Mouse (Mus musculus) liver, embryonic 11.5 days (tissue): ENCODE measurements around the gene Znrd1as. TPM values are rescaled to one million over a fixed set of nuclear protein-coding genes. Genes with fewer than 3 reads are reported as not detected.

Source experiments
- ATAC-seq: fragments of 200-750 bp; cut with Nextera tagmentation; replicated peaks from 2 replicates; pipeline ENCODE4 v1.8.0; 2017; ENCODE audit warnings: moderate number of reproducible peaks, mild to moderate bottlenecking, moderate TSS enrichment, moderate library complexity; ENCODE audit not compliant: low FRiP score
- DNase-seq: peaks from one replicate; pipeline ENCODE4 v3.0.0-alpha.2; 2017; ENCODE audit warnings: low spot score
- H3K27ac ChIP-seq: fragments of 300-500 bp; sonication (generic); 2 replicates; pipeline ENCODE4 v1.5.1; 2014; ENCODE audit warnings: mild to moderate bottlenecking, low read depth, low read length, control low read depth
- H3K27me3 ChIP-seq: fragments of 300-500 bp; sonication (generic); replicated peaks from 2 replicates; pipeline ENCODE4 v1.6.1; 2014; ENCODE audit warnings: low read length, mixed read lengths; ENCODE audit not compliant: control insufficient read depth, insufficient read depth
- H3K36me3 ChIP-seq: fragments of 300-500 bp; sonication (generic); 2 replicates; pipeline ENCODE4 v1.6.1; 2014; ENCODE audit warnings: mild to moderate bottlenecking, low read length, moderate library complexity, mixed read lengths; ENCODE audit not compliant: control insufficient read depth, insufficient read depth
- H3K4me1 ChIP-seq: fragments of 300-500 bp; sonication (generic); replicated peaks from 2 replicates; pipeline ENCODE4 v1.6.1; 2014; ENCODE audit warnings: low read length, mixed read lengths; ENCODE audit not compliant: control insufficient read depth, insufficient read depth
- H3K4me2 ChIP-seq: fragments of 300-500 bp; sonication (generic); 2 replicates; pipeline ENCODE4 v1.6.1; 2014; ENCODE audit warnings: mild to moderate bottlenecking, control low read depth, moderate library complexity
- H3K4me3 ChIP-seq: fragments of 300-500 bp; sonication (generic); 2 replicates; pipeline ENCODE4 v1.5.1; 2014; ENCODE audit warnings: low read depth, low read length, control low read depth
- H3K9ac ChIP-seq: fragments of 300-500 bp; sonication (generic); 2 replicates; pipeline ENCODE4 v1.6.1; 2014; ENCODE audit warnings: low read depth, low read length, control low read depth
- H3K9me3 ChIP-seq: fragments of 300-500 bp; sonication (generic); 2 replicates; pipeline ENCODE4 v1.6.1; 2016; ENCODE audit warnings: low read length, inconsistent platforms, mixed read lengths; ENCODE audit not compliant: control insufficient read depth
- WGBS: fragments of 180-500 bp; shearing (Covaris S2); extraction: QIAGEN DNeasy Blood & Tissue Kit; methylation state at CpG from one replicate; pipeline ENCODE4 v1.1.7; 2014; 5-methylcytosine and 5-hydroxymethylcytosine counted together
- polyA plus RNA-seq: library from polyadenylated mRNA; unstranded; fragments of >200 nt; fragmentation: Nextera tagmentation; extraction: Ambion mirVana; gene quantifications from 2 replicates; pipeline ENCODE4 v1.2.1, GENCODE M21; 2014

The Znrd1as gene
- polyA plus RNA-seq = 5.4 and 6.6 TPM in 2 replicates

DNA sequence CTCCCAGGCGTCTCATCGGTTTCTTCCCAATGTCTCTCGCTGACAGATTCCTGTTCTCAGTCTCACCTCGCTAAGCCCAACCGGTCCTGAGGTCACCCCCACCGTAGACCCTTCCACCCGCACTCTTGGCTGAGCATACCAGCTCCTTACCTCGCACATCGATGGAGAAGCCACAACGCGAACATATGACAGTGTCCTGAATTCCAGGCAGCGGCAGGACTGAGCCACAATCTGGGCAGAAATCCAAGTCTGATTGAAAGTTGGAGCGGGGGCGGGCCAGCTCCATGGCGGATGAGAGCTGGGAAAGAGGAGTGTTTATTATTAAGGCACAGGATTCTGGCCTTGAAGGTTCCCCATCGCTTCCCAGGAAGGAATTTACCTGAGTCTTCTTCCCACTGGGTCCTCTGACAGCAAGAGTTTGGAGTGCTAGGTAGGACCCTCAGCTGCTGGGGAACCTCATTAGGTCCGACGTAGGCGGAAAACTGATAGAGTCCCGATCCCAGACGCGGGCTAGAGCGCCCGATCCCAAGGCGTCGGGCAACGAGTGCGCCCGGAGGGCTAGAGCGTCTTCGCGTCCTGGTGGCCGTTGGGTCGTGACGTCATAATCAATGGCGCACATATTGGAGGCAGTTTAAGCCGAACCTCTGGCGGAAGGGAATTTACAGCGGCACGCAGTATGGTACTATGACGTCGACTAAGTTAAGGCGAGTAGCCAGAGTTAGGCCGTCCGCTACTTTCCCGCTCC is at the start of gene Znrd1as, which contains the start of gene Znrd1:
Gene Znrd1as, plus strand, starts transcription at position 594 of the 745 bp plus-strand sequence.
Gene Znrd1, minus strand, starts transcription at position 561 of the 745 bp plus-strand sequence.
- DNase-seq = peak; percentile 88
- Histone ChIP-seq H3K9ac (peak within 1 kb of the TSS; percentile 86), H3K4me2 (peak within 1 kb of the TSS; percentile 91), H3K36me3 (peaks cover 3% of the 10 kb centered on the region; the same call in 1 of the 2 replicates), H3K4me1 (no peaks in the 10 kb centered on the region; the same call in 1 of the 2 replicates), H3K4me3 (peak within 1 kb of the TSS; percentile 82), H3K27ac (peak within 1 kb of the TSS; percentile 57; the same call in 1 of the 2 replicates), H3K9me3 (no peaks in the 10 kb centered on the region), H3K27me3 (no peaks in the 10 kb centered on the region)
- under 1% methylated on average over 46 of the region's 46 CpGs for WGBS
- peak; percentile 97 for ATAC-seq

DNA sequence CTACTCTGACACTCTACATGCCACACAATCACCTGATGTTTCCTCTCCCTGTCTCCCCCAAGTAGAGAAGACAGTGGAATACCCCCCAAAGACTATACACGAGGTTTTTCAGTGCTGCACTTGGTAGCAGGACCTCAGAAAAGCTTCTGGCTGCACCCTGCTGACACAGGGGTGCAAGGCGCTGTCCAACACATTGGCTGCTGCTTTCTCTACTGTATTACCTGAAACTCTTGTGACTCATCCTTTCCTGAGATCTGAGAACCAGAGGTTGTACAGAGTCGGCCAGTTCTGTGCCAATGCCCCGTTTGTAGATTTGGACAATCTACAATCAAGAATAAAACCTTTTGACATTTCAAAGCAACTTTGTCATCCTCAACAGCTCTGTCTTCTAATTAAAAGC is 48.6 kb upstream of the Znrd1as start:
- H3K27me3 ChIP-seq = peaks cover 5% of the 10 kb centered on the region; the same call in 1 of the 2 replicates
- DNase-seq (no peak), ATAC-seq (no peak)
- 52% methylated on average over 4 of the region's 4 CpGs for WGBS
- no peak overlapping the region for H3K9ac ChIP-seq
- H3K9me3 ChIP-seq = no peaks in the 10 kb centered on the region
- no peaks in the 10 kb centered on the region for H3K36me3 ChIP-seq
- H3K4me2 ChIP-seq = no peak overlapping the region
- no peak overlapping the region for H3K27ac ChIP-seq
- H3K4me3 ChIP-seq = no peak overlapping the region
- no peaks in the 10 kb centered on the region for H3K4me1 ChIP-seq

DNA sequence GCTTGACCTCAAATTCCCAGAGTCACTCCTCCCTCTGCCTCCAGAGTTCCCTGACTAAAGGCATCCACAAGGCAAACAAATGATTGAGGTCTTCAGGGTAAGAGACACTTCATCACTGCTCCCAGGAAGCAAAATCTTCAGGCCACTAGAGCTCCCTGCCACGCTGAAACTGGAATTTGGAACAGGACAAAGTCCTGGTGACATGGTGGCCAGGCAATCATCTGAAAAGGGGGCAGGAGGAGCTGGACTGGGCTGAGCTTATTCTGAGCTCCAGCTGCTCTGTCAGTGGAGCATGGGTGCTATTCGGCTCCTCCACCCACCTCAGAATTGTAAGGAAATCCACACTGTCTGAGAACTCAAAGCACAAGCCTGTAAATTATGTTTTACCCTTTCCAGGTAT is 46.4 kb upstream of the Znrd1as start:
- H3K9ac ChIP-seq = no peak overlapping the region
- no peak for ATAC-seq
- no peak overlapping the region for H3K4me2 ChIP-seq
- no peak overlapping the region for H3K27ac ChIP-seq
- no peaks in the 10 kb centered on the region for H3K36me3 ChIP-seq
- H3K4me1 ChIP-seq = no peaks in the 10 kb centered on the region
- no peaks in the 10 kb centered on the region for H3K9me3 ChIP-seq
- no peak for DNase-seq
- H3K27me3 ChIP-seq = peaks cover 6% of the 10 kb centered on the region; the same call in 1 of the 2 replicates
- 48% methylated on average over 2 of the region's 2 CpGs for WGBS
- no peak overlapping the region for H3K4me3 ChIP-seq

DNA sequence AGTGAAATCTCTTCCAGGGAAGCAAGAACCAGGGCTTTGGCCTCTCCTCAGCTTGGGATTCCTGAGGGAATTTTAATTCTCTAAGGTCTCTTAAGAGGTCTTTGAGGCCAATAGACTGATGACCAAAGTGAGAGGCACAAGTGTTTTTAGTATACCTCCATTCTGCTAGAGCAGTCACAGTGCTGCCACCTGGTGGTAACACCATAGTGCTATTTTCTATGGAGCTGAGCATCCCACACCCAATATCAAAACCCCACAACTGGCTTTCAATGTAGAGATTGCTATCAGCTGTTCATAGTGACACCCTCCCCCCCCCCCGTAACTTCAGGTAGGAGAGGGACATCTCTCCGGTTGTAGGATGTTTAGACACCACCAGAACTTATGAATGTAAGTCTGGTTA is 44.3 kb upstream of the Znrd1as start:
- DNase-seq = no peak
- Histone ChIP-seq H3K9ac (no peak overlapping the region), H3K27ac (no peak overlapping the region), H3K4me3 (no peak overlapping the region), H3K27me3 (peaks cover 6% of the 10 kb centered on the region; the same call in 1 of the 2 replicates), H3K4me2 (no peak overlapping the region), H3K36me3 (no peaks in the 10 kb centered on the region), H3K9me3 (no peaks in the 10 kb centered on the region), H3K4me1 (no peaks in the 10 kb centered on the region)
- WGBS = 23% methylated on average over 2 of the region's 2 CpGs
- ATAC-seq = no peak

DNA sequence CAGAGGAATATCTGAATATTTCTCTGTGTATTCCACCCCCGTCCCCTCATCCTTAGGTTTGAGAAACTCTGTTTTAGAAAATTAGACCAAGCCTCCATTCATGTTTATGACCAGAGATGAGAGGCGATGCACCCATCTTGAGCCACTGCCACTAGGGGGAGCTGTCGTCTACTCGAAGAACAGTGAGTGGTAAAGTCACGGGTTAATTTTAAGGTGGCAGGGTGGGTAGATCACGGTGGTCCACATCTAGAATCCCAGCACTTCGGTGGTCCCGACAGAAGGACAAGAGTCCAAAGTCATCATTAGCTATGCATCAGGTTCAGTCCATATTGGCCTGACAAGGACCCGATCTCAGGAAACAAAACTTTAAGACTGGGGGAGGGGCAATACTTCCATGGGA is 43.3 kb upstream of the Znrd1as start:
- DNase-seq = peak; percentile 43
- H3K36me3 ChIP-seq = no peaks in the 10 kb centered on the region

DNA sequence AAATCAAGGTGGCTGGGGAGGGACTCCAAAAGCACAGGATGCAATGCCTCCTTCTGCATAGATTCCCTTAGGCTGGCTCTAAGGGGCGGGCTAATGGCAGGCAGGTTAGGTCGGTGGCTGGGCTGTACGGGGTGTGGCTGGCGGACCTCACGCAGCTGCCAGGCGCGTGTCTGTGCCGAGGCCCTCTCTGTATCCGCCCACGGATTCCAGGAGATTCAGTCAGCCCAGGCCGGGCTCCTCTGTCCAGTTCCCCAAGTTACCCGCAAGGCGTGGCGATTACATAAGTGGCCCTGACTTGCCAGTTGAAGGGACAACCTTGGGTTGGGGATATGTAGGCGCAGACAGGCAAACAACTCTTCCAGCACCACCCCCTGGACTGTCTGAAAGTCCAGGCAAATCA is 38.2 kb upstream of the Znrd1as start:
- Histone ChIP-seq H3K27ac (no peak overlapping the region), H3K9me3 (no peaks in the 10 kb centered on the region), H3K4me3 (no peak overlapping the region), H3K36me3 (no peaks in the 10 kb centered on the region), H3K27me3 (peaks cover 4% of the 10 kb centered on the region; the same call in 1 of the 2 replicates), H3K4me2 (no peak overlapping the region), H3K9ac (no peak overlapping the region), H3K4me1 (no peaks in the 10 kb centered on the region)
- no peak for ATAC-seq
- DNase-seq = no peak
- WGBS = 53% methylated on average over 15 of the region's 15 CpGs

More for the DNA sequence above, 43.3 kb upstream of the Znrd1as start:
- Histone ChIP-seq H3K4me3 (no peak overlapping the region), H3K9me3 (no peaks in the 10 kb centered on the region), H3K27ac (no peak overlapping the region), H3K4me1 (no peaks in the 10 kb centered on the region), H3K9ac (no peak overlapping the region), H3K4me2 (no peak overlapping the region), H3K27me3 (peaks cover 4% of the 10 kb centered on the region; the same call in 1 of the 2 replicates)
- WGBS = 11% methylated on average over 9 of the region's 9 CpGs
- ATAC-seq = no peak

DNA sequence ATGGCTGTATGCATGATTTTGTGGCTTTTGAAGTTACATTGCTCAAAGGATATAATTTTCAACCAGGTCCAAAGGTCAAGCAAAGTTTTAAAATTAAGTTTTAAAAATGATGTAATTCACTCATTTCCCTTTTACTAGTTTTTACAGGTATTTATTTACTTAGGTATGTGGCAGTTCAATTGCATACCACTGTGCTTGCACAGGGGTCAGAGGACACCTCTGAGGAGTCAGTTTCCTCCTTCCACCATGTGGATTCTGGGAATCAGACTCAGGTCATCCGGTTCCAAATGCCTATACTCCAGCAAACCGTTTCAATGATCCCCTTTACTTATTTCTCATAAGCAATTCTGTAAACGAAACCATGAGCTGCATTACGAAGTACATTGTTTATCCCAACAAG is 35.7 kb upstream of the Znrd1as start:
- 74% methylated on average over 4 of the region's 4 CpGs for WGBS
- no peaks in the 10 kb centered on the region for H3K9me3 ChIP-seq
- H3K27me3 ChIP-seq = no peaks in the 10 kb centered on the region; the same call in 1 of the 2 replicates
- DNase-seq (no peak), ATAC-seq (no peak)
- no peaks in the 10 kb centered on the region for H3K36me3 ChIP-seq
- H3K4me2 ChIP-seq = no peak overlapping the region
- no peak overlapping the region for H3K27ac ChIP-seq
- no peaks in the 10 kb centered on the region for H3K4me1 ChIP-seq
- H3K4me3 ChIP-seq = no peak overlapping the region
- no peak overlapping the region for H3K9ac ChIP-seq

DNA sequence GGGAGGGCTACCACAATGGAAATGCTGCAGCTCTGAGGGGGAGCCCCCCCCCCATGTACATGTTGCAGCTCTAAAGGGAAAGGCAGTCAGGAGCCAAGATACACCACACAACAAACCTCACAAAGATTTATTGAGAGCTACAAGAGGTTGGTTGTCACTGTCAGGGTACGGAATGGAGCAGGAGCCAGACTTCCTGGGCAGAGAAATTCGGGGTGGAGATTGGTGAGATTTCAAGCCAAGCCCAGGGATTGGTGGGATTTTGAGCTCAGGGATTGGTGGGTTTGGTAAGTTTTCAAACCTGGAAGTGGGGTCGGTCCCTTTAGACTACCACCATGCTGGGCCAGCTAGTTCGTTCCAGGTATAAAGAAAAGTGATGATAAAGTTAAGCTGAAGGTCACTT is 34.9 kb upstream of the Znrd1as start:
- Histone ChIP-seq H3K9me3 (no peaks in the 10 kb centered on the region), H3K9ac (no peak overlapping the region), H3K4me1 (no peaks in the 10 kb centered on the region), H3K36me3 (no peaks in the 10 kb centered on the region), H3K27me3 (no peaks in the 10 kb centered on the region; the same call in 1 of the 2 replicates), H3K4me2 (no peak overlapping the region), H3K4me3 (no peak overlapping the region), H3K27ac (no peak overlapping the region)
- no peak for ATAC-seq
- WGBS = 59% methylated on average over 4 of the region's 4 CpGs
- no peak for DNase-seq
